Mouse (Mus musculus) mouse embryonic stem cell (cell line): ENCODE measurements around the gene Zfp213.

Experiments used
- in situ Hi-C, 2 experiments: fragments of 300-500 bp; cut with MboI; formaldehyde crosslinking; loops; 1 replicate in 1 of 2; 3 replicates in 1 of 2; pipeline ENCODE4 v1.14.3; 2019 to 2020; ENCODE audit warnings: low sequenced_read_pairs in 2 of 2, low pct_unique_long_range_greater_than_20kb in 1 of 2, mixed read lengths in 1 of 2; ENCODE audit not compliant: unreplicated experiment in 1 of 2

Zfp213 gene

GRCm38 (mm10) chr17:23584786-23585185, 20.7 kb upstream of the Zfp213 start:
- in situ Hi-C loops: no loop called here

DNA sequence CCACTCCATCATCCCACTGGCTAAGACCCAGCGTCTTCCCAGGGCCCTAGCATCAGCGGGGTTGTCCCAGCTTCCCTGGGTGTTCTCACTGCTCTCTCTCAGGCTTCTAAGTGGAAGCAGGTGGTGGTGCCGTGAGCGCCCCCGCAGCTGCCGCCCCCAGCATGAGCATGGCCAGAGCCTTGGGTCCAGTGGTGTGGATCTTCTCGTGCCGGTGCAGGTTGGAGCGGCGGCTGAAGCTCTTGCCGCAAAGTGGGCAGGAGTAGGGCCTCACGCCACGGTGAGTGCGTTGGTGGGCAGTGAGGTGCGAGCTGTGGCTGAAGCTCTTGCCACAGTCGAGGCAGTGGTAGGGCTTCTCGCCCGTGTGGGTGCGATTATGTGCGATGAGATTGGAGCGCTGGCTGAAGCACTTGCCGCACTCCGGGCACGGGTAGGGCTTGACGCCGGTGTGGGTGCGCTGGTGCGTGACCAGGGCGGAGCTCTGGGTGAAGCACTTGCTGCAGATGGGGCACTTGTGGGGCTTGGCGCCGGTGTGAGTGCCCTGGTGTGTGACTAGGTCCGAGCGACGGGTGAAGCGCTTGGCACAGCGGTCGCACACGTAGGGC, 12.0 kb upstream of the Zfp213 start:
- in situ Hi-C loops: no loop called here

GRCm38 (mm10) chr17:23574130-23574529, 10.1 kb upstream of the Zfp213 start:
- in situ Hi-C loops: no loop called here

DNA sequence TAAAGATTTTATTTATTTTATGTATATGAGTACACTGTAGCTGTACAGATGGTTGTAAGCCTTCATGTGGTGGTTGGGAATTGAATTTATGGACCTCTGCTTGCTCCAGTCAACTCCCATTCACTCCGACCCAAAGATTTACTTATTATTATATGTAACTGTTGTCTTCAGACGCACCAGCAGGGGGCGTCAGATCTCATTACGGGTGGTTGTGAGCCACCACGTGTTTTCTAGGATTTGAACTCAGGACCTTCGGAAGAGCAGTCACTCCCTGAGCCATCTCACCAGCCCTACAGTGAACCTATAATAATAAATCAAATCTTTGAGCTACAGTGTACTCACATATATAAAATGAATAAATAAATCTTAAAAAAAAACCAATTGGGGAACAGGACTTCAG, 8.0 kb upstream of the Zfp213 start:
- in situ Hi-C loops: no loop called here

GRCm38 (mm10) chr17:23571084-23571483, 7.0 kb upstream of the Zfp213 start:
- in situ Hi-C loops: no loop called here

DNA sequence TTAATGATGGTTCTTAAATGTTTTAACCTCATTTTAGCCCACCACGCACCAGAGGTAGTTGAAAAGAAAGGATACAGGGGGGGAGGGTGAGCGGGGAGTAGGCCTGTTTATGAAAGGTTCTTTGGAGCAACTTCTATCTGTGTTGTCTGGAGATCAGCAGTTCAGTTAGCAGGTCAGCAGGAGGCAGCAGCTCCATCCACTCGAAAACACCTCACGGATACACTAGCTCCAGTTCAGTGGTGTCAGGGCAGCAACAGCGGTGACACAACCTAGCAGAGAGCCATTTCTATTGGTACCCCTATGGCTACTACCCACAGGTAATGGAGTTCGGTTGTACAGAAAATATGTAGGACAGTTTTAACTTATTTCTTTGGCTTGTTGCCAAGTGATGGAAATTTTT, 6.0 kb upstream of the Zfp213 start:
- in situ Hi-C loops: no loop called here

GRCm38 (mm10) chr17:23568370-23568769, 4.3 kb upstream of the Zfp213 start:
- in situ Hi-C loops: loop anchor here (5.0 kb wide), 2 partner anchors 39 to 44 kb away; no protein-coding TSS in a partner anchor

GRCm38 (mm10) chr17:23566787-23567186, 2.7 kb upstream of the Zfp213 start:
- in situ Hi-C loops: loop anchor here (5.0 kb wide), 2 partner anchors 41 to 46 kb away; no protein-coding TSS in a partner anchor

GRCm38 (mm10) chr17:23564368-23564715, 304 bp upstream of the Zfp213 start:
- in situ Hi-C loops: no loop called here

DNA sequence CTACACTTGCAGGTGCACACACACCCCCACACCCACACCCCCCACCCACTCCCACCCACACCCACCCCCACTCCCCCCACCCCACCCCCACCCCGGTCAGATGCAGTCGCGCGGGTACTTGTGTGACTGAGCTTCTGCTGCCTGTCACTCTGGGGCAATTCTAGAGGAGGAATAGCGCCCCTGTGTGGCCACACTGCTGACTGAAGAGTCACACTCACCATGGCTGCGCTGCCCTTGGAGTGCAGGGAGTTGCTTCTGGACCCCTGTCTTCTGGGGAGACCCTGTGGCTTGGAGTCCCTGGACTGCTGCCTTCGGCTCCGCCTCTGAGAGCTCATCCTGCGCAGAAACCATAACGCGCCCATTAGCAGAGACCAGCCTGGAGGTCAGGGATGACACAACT, 4.3 kb downstream of the Zfp213 start:
- in situ Hi-C loops: no loop called here

- in situ Hi-C loops: no loop called here
These were observed 8.7 kb downstream of the Zfp213 start for GRCm38 (mm10) chr17:23555243-23555916.

GRCm38 (mm10) chr17:23554321-23554720, 9.7 kb downstream of the Zfp213 start:
- in situ Hi-C loops: no loop called here

DNA sequence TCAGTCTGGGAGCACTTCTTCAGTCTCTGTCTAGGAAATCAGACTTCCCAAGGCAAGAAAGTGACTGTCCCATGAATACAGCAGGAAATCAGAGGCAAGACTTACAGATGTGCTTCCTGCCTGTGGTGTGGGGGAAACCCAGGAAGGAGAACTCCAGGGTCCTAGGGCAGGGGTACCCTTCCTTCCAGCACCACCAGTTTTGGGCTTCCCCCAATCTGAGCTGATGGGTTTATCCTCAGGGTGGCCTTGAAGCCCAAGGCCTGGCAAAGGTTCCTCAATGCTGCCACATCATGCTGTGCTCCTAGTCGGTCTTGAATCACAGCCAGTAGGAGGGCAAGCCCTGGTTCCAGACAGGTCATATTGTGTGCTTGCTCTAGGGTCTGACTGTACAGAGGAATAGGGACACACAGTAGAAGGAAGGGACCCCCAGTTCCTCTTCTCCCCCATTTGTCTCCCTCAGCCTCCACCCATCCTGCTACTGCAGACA, 10.4 kb downstream of the Zfp213 start:
- in situ Hi-C loops: no loop called here

DNA sequence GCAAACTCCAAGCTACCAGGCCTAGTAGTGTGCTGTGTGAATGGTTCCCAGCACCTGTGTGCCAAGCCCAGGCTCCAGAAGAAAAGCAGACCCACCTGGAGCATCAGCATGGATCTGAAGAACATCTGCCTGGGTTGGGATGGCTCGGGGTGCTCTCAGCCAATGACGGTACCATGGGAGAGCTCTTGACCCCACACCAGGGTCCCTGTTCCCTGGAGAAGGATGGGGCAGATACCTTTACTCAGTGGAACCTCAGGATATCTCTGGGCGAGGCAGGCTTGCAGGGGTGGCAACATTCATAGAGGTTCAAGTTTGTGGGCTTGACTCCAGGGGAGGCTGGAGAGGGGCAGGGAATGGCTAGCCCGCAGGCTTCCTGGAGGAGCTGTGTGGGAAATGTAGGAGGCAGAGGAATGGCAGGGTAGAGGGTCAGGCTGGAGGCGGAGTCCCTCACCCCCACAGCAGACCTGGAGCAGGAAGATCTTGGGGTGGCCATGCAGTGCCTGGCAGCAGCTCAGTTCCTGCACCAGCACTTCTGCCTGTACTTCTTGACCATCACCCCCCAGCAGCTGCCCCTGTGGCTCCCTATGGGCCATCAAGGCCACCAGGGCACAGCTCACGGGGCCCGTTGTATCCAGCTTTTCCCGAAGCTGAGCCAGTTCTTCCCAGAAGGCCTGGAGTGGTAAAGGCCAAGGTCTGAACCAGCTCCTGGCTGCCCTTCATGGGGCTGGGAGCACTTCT, 11.0 kb downstream of the Zfp213 start:
- in situ Hi-C loops: no loop called here

GRCm38 (mm10) chr17:23551963-23552362, 12.1 kb downstream of the Zfp213 start:
- in situ Hi-C loops: no loop called here

- in situ Hi-C loops: no loop called here
These were observed 12.6 kb downstream of the Zfp213 start for GRCm38 (mm10) chr17:23551416-23551815.

- in situ Hi-C loops: no loop called here
These were observed 13.2 kb downstream of the Zfp213 start for GRCm38 (mm10) chr17:23550856-23551255.

DNA sequence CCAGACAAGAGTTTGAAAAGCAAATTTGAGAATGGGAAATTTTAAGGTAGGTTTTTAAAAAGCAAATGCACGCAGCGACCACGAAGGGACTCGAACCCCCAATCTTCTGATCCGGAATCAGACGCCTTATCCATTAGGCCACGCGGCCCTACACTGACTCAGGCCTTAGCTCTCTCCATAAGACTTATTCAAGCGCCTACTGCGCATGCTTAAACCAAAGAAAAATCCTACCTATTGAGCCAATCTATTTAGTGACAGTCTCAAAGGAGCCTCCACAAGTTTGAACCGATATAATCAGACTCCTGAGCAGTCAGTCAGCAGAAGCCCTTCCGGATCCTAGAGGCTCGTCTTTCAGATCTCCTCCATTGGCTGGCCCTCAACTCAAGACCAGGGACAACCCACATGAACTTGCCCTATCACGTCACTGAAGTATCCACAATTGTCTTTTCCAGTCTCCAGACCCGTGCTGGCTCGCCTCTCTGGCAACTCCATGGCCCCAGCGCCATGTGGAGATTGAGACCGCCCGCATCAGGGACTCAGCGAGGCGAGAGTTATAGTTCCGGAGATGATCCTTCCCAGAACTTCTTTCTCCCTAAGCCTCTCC, 13.7 kb downstream of the Zfp213 start:
- in situ Hi-C loops: no loop called here

DNA sequence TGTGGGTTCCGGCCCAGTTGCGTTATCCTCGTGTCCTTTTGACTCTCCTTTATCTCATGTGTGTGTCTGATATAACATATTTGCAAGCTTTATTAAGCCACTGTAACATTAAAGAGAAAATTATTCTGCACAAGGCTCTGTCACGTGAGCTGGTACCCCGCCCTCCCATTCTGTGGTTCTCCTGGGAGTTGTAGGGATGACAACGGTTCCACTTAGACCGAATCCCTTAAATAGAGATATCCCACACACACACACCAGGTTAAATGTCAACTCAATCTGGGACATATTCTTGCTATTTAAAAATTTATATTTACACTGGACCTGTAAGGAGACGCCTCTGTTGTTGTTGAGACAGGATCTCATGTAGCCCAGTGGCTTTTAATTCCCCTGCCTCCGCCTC, 14.6 kb downstream of the Zfp213 start:
- in situ Hi-C loops: no loop called here
